Mouse (Mus musculus) stomach, postnatal 0 days (tissue): Measurements from ENCODE around the gene Btd.

Experiments
- CTCF ChIP-seq: IDR thresholded peaks from 2 replicates; pipeline ENCODE4 v1.5.1; 2016; ENCODE audit warnings: antibody characterized with exemption, low read depth, mild to moderate bottlenecking, moderate library complexity
- EP300 ChIP-seq: optimal IDR thresholded peaks from 2 replicates; pipeline ENCODE3; 2016; ENCODE audit warnings: antibody characterized with exemption

DNA sequence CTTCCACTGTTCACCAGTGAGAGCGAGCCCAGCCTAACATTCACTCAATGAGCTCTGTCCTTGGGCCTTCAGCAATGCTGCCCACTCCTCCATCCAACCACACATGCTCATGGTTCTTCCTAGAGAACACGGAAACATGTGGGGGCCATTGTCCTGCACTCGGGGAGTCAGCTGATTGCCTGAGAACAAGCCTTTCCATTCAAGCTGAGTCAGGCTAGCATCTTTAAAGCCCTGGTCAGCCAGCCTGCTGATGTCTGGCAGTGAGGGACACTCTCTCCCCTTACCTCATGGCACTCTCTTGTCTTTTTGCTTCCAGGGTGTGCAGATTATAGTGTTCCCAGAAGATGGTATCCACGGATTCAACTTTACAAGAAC lies 24.7 kb downstream of the Btd start:
- TF ChIP-seq CTCF, result no peak
- no peak for TF ChIP-seq EP300
